Mouse (Mus musculus) neutrophil, adult 5-6 weeks (primary cell): Measurements from ENCODE around the gene Olfr952. TPM values are rescaled to one million over a fixed set of nuclear protein-coding genes. Genes with fewer than 3 reads are reported as not detected.

Source experiments
- ATAC-seq: fragments of 151-379, 151-347 bp; 2 replicates; pipeline ENCODE4 v1.8.0; 2017; ENCODE audit warnings: mild to moderate bottlenecking, moderate TSS enrichment; ENCODE audit not compliant: insufficient number of reproducible peaks, poor library complexity, low FRiP score, severe bottlenecking; ENCODE audit errors: extremely low read depth
- total RNA-seq: library from RNA; stranded (forward); fragments of 200-1000 nt; gene quantifications from 2 replicates; pipeline ENCODE4 v1.2.3, GENCODE M21; 2017

Gene Olfr952
- not detected in 2 replicates for total RNA-seq

DNA sequence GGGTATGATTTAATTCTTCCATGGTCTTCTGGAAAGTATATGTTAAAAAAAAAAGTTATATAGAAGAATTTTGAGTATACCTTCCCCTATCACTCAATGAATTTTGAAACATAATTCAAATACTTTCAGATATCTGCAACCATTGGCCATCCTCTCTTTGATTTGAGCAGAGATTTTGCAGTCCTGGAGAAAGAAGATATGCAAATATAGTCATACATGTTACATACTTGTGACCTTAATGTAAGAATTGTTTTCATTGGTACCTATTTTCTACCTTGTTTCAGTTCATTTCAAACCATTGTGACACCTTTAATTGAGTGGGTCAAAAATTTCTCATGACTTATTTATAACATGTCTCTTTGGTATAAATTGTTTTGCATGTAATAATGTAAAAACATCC, at the start of gene Olfr952:
TSS of gene Olfr952 (minus strand) at position 101 of the 400 bp plus-strand sequence.
- no peak for ATAC-seq

DNA sequence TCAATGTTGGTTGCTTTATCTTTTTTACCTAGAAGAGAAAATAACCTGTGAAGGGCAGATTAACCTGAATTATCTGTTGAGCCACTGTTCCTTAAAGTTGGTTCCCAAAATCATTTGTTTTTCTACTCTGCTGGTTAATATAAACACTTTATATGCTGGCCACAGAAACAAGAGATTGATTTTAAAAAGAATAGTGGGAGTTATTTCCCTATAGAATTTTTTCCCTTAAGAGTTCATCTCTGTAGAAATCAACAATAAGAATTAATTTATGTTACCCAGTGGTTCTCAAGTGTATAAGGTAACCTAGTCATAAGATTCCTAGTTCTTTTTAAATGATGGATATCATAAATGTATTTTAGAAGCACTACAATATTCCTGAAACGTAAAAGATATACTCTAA, 44.9 kb upstream of the Olfr952 start, which contains the start of gene Olfr955:
TSS of gene Olfr955 (minus strand) at position 101 of the 400 bp plus-strand sequence.
- ATAC-seq = no peak

DNA sequence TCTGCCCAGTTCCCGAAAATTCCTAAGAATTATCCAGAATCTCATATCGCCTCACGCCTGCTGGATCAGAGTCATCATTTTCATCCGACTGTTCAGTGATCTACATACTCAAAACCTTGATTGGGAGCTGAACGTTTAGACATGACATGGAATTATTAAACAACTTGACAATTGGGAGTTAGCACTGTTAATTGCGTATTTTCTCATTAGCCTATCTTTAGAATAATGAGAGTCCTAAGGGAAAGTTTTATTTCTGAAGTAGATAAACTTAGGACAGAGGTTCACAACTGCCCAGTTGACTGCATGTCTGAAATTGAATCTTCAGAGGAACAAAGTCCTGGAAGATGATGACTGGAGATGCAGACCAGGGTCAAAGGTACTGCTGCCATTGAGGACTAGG, 29.5 kb upstream of the Olfr952 start, which contains the start of gene Olfr954:
TSS of gene Olfr954 (plus strand) at position 301 of the 400 bp plus-strand sequence.
- ATAC-seq = no peak

DNA sequence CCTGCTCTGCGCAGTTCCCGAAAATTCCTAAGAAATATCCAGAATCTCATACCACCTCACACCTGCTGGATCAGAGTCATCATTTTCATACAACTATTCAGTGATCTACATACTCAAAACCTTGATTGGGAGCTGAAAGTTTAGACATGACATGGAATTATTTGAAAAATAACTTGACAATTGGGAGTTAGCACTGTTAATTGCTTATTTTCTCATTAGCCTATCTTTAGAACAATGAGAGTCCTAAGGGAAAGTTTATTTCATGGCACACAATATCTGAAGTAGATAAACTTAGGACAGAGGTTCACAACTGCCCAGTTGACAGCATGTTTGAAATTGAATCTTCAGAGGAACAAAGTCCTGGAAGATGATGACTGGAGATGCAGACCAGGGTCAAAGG, 39.8 kb downstream of the Olfr952 start, which contains the start of gene Olfr951:
TSS of gene Olfr951 (plus strand) at position 301 of the 400 bp plus-strand sequence.
- no peak for ATAC-seq

Other genes starting within 250 kb of the Olfr952 start
- not detected in 2 replicates for gene Olfr944, start 225.2 kb downstream of the Olfr952 start, total RNA-seq
- gene Olfr1537, start 177.2 kb downstream of the Olfr952 start, total RNA-seq = not detected in 2 replicates
- gene Olfr945, start 150.3 kb downstream of the Olfr952 start, total RNA-seq = 0.23 TPM in 1 of 2 replicates, not detected in the other
- not detected in 2 replicates for gene Olfr948, start 101.1 kb downstream of the Olfr952 start, total RNA-seq
- gene Olfr951, start 39.7 kb downstream of the Olfr952 start, total RNA-seq = not detected in 2 replicates
- not detected in 2 replicates for gene Olfr954, start 29.6 kb upstream of the Olfr952 start, total RNA-seq
- not detected in 2 replicates for gene Olfr955, start 44.8 kb upstream of the Olfr952 start, total RNA-seq
- 0.12 TPM in 1 of 2 replicates, not detected in the other for gene Olfr44, start 66.8 kb upstream of the Olfr952 start, total RNA-seq
- not detected in 2 replicates for gene Olfr957, start 88.7 kb upstream of the Olfr952 start, total RNA-seq
- gene Olfr958, start 126.9 kb upstream of the Olfr952 start, total RNA-seq = not detected in 2 replicates
- 0.12 TPM in 1 of 2 replicates, not detected in the other for gene Olfr959, start 148.4 kb upstream of the Olfr952 start, total RNA-seq
- not detected in 2 replicates for gene AW551984, start 177.3 kb upstream of the Olfr952 start, total RNA-seq
- gene Olfr148, start 183.5 kb upstream of the Olfr952 start, total RNA-seq = not detected in 2 replicates
- gene Olfr960, start 194.2 kb upstream of the Olfr952 start, total RNA-seq = not detected in 2 replicates
- gene Olfr961, start 217.9 kb upstream of the Olfr952 start, total RNA-seq = not detected in 2 replicates
- gene Olfr963, start 240.1 kb upstream of the Olfr952 start, total RNA-seq = not detected in 2 replicates